Mouse (Mus musculus): Measurements from ENCODE around the gene Gm20772. TPM values are rescaled to one million over a fixed set of nuclear protein-coding genes. Genes with fewer than 3 reads are reported as not detected.
"Not testable (repeated sequence)": the region's sequence is repeated elsewhere in the genome, so short reads cannot be mapped to it uniquely, and the experiment has no call there.

Gene Gm20772
- not detected in 2 replicates for total RNA-seq (2014; rRNA removed)
- not detected in 2 replicates for polyA plus RNA-seq (2015; fragmentation: Nextera tagmentation; extraction: Ambion mirVana)

DNA sequence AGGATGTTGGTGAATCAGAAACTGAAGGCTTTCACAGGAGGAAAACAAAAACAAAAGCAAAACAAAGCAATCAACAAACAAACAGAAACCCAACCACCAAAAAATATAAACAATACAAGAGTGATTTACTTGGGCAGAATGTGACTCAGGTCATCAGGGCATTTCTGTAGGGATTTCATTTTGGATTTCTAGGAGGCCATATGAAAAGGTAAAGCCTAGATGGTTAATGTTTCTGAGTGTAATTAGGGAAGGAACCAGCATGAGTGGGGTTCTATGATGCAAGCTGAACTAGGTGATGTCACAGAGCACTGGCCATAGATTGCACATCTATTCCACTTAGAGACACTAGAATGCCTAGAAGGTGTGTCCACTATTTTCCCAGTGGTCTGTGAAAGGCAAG is at the start of gene Gm20772, which contains the start of gene Gm20831:
Gene Gm20772 (plus strand): TSS at position 301 of the 400 bp plus-strand sequence.
Gene Gm20831 (plus strand): TSS at position 301 of the 400 bp plus-strand sequence.
- H3K9me3 ChIP-seq (ENCODE audit: low read length); H3K36me3 ChIP-seq (ENCODE audit: insufficient read depth, low read length); H3K4me2 ChIP-seq (ENCODE audit: low read depth, low read length, poor library complexity, severe bottlenecking); H3K4me1 ChIP-seq (ENCODE audit: insufficient read depth, low read length); DNase-seq (ENCODE audit: low spot score); H3K27me3 ChIP-seq (ENCODE audit: insufficient read depth, low read length); H3K4me3 ChIP-seq (ENCODE audit: low read depth, low read length); H3K9ac ChIP-seq (replicated peaks; ENCODE audit: low read length, poor library complexity, severe bottlenecking); ATAC-seq (ENCODE audit: low FRiP score); H3K27ac ChIP-seq (ENCODE audit: low read depth, low read length): not testable (repeated sequence)

DNA sequence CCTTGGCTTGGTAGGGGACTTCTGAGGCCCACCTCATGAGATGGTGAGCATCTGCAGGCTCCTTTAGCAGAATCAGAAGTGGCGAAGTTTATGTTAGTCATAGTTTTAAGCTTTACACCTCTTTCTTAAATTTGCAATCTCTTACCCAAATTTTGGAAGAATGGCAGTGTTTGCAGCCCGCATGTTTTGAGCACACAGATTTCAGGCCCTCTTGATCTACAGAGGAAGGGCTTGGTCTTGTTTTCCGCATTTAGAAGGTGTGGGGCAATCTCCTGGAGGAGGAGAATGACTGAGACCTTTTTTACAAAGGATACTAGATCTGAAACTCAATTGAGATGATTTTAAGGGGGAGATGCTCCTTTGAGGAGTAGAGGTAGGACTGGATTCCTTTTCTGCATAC is 28.4 kb upstream of the Gm20772 start, which contains the start of gene Gm21904:
Gene Gm21904 (minus strand): TSS at position 101 of the 400 bp plus-strand sequence.
- WGBS = no CpG with 5 or more reads among the region's 3 CpGs
- ATAC-seq (ENCODE audit: low FRiP score); H3K4me3 ChIP-seq (ENCODE audit: low read depth, low read length); H3K9me3 ChIP-seq (ENCODE audit: low read length); H3K27ac ChIP-seq (ENCODE audit: low read depth, low read length); H3K4me1 ChIP-seq (ENCODE audit: insufficient read depth, low read length); H3K9ac ChIP-seq (replicated peaks; ENCODE audit: low read length, poor library complexity, severe bottlenecking); H3K27me3 ChIP-seq (ENCODE audit: insufficient read depth, low read length); H3K4me2 ChIP-seq (ENCODE audit: low read depth, low read length, poor library complexity, severe bottlenecking); H3K36me3 ChIP-seq (ENCODE audit: insufficient read depth, low read length); DNase-seq (ENCODE audit: low spot score): not testable (repeated sequence)

Other genes with a start within 250 kb of the Gm20772 start
- not detected in 2 replicates for gene Gm21904, start 28.5 kb upstream of the Gm20772 start, total RNA-seq (2014; rRNA removed)
- gene Gm21904, start 28.5 kb upstream of the Gm20772 start, polyA plus RNA-seq (2015; fragmentation: Nextera tagmentation; extraction: Ambion mirVana) = not detected in 2 replicates
- gene Gm20831, start within 50 bp of the Gm20772 start, total RNA-seq (2014; rRNA removed) = not detected in 2 replicates
- not detected in 2 replicates for gene Gm20831, start within 50 bp of the Gm20772 start, polyA plus RNA-seq (2015; fragmentation: Nextera tagmentation; extraction: Ambion mirVana)
- not detected in 2 replicates for gene Srsy, start 62.6 kb downstream of the Gm20772 start, total RNA-seq (2014; rRNA removed)
- not detected in 2 replicates for gene Srsy, start 62.6 kb downstream of the Gm20772 start, polyA plus RNA-seq (2015; fragmentation: Nextera tagmentation; extraction: Ambion mirVana)
- gene Gm21764, start 187.1 kb downstream of the Gm20772 start, total RNA-seq (2014; rRNA removed) = not detected in 2 replicates
- not detected in 2 replicates for gene Gm21764, start 187.1 kb downstream of the Gm20772 start, polyA plus RNA-seq (2015; fragmentation: Nextera tagmentation; extraction: Ambion mirVana)
- not detected in 2 replicates for gene Ssty1, start 214.4 kb downstream of the Gm20772 start, total RNA-seq (2014; rRNA removed)
- not detected in 2 replicates for gene Ssty1, start 214.4 kb downstream of the Gm20772 start, polyA plus RNA-seq (2015; fragmentation: Nextera tagmentation; extraction: Ambion mirVana)

Data from midbrain, postnatal 0 days (tissue).